Mouse (Mus musculus) retina, postnatal 1 day (tissue): Measurements from ENCODE around the gene Epha4.

Experiments used
- DNase-seq: peaks from one replicate; pipeline ENCODE4 v3.0.0-alpha.2; 2012

Gene Epha4

DNA sequence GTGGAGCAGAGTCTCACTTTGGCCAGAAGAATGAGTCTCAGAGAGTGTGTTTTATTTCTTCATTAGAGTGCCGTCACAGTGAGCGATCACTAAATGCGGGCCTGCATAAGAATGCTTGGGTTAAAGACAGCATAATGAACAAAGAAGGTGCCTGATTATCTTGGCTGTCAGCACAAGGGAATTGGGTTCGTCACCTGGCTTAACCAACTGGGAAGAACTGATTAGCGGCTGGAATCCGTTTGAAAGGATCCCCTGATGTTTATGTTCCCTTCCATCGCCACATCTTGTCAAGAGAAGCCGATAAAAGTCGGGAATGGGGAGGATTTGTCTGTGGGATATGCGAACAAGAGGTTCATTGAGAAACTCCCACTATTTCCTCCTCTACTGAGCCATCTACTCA lies 74.4 kb downstream of the Epha4 start:
- no peak for DNase-seq

DNA sequence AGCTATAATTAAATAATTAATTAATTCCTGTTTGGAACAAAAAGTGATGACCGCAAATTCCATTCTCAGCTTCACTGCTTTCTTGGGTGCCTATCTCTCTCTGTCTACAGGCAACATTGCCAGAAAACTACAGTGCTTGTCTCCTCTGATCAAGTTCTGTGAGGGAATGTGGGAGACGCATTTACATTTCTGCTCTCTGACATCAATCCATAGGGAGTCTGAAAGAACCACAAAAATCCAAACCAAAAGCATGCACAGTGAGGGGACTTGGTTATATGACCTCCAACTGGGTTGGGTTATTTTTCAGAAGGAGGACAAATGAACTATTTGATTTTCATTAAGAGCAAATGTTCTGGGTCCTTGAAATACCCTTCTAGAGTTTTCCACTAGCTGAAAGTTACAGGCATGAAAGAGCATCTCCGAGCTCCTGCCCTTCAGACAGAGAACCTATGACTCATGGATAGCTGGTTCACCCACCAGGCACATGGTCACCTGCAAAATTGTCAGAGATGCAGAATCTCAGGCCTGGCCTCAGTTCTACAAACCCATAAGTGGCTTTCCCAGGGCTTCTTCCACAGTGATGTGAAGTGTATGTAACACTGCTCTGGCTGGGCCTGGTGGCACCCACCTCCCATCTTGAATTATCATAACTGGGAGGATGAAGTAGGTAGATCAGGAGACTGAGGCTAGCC lies 75.4 kb downstream of the Epha4 start:
- DNase-seq = no peak

DNA sequence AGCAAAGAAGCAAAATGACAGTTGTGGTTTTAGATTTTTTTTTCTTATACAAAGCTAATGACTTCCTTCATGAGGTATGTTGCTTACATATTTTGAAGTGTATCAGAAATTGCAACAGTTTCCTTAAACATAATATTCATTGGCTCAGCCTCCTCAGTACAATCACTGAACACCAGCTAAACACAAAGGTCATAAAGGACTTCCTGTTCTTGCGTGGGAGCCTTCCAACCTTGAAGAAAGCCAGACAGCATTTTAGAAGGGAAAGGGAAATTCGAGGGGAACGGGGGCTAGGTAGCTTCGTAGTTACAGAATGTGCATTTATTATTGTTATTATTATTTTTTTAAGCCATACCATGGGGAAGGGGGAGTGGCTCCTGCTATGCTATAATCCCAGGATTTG lies 76.2 kb downstream of the Epha4 start:
- DNase-seq = no peak

DNA sequence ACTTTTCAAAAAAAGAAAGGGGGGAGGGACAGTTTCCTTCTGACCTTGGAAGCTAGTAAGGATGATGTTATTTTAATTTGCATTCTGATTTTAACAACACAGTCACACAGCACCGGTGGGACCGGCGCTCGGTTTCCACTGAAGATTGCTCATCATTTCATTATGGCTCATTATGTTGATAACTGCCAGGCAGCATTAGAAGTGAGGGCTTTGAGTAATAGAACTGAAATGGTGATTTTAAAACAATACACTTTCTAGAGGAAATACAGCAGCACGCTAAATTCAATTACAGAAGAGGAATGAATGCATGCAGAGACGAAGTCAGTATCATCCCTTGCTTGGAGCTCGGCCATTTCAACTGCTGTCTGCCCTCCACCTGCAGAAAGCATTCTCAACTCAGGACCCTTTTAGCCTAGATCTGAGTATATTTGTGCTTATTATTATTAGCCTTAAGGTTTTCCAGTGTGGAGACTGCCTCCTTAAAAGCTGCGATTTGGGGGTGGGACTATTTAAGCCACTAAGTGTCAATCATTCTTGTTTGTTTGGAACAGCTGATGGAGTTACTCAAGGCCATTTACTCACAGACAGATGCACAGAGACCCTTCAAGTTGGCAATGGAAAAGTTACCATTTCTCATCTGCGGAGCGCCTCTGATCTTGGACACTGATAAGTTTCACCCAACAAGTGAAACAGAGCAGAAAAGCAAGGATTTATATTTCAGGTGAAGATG lies 76.8 kb downstream of the Epha4 start:
- peak; percentile 72 for DNase-seq

DNA sequence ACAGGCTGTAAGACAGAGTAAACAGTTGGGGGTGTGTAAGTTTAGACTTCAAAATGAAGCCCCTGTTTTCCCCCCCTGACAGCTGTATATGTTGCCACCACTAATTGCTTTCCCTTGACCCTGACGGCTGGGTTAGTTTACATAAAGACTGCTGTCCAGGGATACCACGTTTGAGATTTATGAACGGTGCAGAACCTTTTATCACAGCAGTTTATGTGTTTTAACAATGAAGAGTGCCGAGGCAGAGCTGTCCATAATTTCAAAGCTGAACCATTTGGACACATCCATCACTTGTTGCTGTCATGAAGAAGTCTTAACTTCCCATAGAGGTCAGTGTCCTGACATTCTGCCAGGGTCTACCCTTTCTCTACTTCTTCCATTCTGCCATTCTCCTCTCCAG lies 79.8 kb downstream of the Epha4 start:
- DNase-seq = no peak

DNA sequence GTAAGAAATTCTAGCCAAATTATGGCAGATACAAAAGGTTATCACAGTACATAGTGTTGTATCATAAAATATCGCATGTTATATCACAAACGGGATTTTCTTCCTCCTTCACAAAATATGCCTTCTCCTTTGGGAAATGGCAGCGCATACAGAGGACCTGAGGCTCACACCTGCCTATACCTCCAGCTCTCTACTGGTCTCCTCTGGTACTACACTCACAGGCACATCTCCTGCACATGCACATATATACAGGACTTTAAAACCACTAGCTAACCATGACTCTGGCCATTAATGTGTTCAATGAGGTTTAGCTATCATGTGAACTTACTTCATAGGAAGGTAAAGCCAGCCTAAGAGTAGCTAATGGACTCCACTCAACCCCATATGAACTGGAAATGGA lies 81.7 kb downstream of the Epha4 start:
- no peak for DNase-seq

DNA sequence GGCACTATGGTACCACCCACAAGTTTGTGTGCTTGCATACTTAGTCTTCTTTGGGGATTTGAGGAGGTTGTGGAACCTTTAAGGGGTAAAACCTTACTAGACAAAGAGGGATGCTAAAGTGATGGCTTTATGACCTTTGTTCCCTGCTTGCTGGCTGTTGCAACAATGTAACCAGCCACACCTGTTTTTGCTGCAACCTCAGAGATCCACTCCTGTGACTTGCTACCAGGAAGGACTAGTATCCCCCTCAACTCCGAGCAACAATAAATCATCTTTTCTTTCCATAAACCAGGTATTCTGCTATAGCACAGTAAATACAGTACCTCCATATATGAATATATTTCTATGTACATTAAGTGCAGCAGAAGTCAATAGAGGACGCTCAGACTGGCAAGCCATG lies 82.4 kb downstream of the Epha4 start:
- DNase-seq = no peak

DNA sequence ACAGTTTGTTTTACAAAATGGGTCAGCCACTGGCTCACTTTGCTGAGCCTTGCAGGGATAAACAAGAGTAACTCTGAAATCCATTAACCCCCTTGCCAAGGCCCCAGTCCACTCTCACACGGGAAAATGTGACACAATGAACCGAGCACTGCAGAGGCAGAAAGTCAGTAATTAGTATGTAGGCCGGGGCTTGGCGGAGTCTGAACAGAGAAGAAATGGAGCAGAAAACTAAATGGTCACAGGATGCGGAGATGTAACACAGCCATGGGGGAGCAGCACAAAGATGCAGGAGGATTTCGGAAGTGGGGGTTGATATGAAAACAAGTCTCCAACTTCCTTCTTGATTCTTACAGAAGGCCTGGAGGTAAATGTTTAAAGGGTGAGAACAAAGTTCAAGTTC lies 85.7 kb downstream of the Epha4 start:
- DNase-seq = peak; percentile 80

DNA sequence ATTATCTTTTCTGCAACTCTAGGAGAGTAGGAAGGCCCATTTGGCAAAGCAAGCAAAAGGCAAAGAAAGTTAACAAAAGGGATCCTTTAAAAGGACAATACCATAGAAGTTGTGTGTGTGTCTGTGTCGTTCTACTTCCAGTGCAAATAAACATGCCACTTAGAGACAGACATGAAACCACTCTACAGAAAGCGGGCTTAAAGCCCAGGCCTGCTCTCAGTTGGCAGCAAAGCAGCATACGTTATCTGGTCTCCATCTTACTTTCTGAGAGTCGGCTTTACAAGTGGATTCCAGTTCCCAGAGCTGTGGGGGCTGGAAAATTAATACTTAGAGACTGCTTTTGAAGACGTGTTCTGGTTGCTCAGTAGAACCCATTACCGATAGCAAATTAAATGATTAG lies 87.9 kb downstream of the Epha4 start:
- DNase-seq = no peak

DNA sequence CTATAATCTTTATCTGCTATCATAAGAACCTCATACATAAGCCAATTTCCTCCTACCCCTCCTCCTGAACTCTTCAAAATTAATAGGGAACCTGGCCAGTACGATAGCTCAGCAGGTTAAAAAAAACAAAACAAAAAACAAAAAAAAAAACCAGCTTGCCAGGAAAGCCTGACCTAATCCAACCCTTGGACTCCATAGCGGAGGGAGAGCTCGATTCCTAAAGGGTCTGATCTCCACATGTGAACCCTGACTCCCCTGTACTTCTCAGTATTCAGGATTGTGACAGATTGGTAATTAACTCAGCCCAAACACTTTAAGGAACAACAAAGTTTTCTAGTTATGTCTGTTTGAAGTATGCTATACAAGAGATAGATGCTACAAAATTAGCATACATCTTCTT lies 89.7 kb downstream of the Epha4 start:
- no peak for DNase-seq

DNA sequence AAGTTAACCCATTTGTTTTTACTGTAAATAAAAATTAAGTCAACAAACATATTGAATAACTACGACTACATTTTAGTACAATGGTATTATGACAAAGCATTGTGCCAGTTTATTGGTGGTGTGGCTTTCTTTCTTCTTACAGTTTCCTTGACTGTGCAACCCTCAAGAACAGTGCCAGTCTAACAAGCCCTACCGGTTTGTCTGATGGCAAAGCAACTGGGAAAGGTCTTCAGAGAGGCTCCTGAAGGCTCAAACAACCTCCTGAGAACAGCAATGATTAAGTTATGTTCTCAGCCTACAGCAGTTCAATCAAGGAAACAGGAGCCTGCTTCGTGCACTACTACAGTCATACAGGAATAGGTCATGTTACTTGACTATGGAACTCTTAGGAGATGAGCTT lies 93.8 kb downstream of the Epha4 start:
- no peak for DNase-seq

DNA sequence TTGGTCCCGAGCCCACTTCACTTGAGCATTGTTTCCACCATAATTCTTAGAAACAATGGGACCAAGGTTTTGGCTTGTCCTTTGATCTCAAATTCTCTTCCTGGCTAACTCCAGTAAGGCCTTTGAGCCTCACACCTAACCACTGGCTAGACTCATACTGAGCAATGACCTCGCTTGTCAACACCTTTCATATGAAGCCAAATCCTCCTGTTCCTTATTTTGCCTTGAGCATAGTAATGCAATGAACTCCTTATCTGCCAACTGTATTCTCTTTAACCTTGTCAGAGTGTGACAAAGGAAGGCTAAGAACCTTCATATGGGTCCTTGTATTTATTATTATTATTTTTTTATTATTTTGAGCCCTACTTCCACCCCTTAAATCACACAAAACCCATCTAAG lies 94.5 kb downstream of the Epha4 start:
- no peak for DNase-seq

DNA sequence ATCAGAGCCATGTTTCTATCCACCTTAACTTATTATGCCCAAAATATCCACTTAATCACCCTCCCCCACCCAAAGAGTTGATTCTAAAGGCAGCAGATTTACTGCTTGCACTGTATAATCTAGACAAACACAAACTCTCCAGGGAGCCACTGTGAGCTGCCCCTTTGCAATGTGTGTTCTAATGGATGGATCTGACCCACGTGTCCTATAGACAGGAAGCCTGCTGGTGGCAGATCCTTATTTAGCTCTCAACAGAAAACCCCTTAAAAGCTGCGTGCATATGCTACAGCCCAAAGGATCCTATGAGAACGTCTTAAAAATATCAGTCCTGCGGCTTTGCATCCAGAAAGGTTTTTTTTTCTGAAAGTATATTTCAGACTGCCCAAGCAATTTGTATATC lies 98.0 kb downstream of the Epha4 start:
- no peak for DNase-seq

DNA sequence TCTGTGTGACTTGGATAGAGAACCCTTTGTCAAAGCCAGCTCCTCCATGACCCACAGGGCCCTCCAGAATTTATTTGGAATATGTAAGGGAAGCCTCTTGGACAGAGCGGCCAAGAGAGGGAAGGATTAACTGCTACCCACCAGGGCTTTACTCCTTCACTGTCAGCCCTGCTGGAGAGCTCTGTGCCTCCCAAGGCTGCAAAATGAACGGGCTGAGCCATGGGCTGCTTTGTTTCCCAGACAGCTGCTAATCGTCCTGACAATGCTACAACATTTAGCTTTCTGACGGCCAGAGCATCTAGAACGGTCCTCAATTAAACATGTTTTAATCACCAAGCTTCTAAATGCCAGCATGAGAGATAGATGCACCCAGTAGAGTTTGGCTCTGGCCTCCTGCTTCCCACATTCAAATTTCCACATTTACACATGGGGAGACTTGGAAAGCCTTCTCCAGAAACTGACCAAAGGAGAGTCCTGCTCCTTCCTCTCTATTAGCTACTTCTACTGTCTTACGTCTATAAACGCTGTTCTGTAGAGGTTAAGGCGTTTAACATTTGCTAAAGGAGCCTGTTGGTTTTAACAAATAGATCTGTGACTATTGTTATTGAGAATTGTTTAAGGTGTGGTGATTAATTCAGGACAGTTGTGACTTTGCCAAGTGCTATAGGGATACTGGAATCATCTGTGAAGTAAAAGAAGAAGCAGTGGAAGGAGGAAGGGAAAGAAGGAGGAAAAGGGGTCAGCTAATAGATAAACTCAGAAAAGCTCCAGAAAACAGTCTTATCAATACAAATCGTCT lies 101.8 kb downstream of the Epha4 start:
- no peak for DNase-seq

DNA sequence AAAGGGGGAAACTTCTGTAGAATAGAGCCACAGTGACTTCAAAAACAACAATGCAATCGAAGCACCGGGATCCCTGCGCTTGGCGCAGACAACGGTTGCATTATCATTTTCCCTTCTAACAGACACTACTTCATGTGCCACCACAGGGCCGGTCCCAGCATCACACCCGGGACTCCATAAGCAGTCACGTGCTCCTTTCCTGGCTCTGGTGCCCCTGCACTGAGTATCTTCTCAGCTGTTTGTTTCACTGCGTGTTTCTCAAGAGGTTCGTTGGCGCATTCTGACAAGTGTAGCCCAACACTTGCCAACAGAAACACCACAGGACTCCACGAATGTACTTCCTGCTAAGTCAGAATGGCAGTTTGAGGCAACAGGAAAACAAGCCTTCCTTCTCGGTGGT lies 102.6 kb downstream of the Epha4 start:
- DNase-seq = no peak

DNA sequence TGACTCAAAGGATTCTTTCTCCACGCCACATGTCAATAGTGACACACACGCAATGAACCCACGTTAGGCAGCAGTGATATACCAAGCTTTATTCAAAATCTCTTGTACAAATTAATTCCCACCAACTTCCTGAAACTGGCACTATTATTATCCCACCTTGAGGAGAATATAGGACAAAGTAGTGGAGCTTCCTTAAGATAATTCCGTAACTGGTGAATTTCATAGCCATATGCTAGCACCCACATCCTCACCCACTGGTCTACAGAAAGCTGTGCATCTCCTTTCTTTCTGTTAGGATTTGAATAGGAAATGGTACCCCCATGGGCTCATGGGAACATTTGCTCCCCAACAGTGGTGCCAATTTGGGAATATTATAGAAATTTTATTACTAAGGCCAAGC lies 103.7 kb downstream of the Epha4 start:
- DNase-seq = no peak

DNA sequence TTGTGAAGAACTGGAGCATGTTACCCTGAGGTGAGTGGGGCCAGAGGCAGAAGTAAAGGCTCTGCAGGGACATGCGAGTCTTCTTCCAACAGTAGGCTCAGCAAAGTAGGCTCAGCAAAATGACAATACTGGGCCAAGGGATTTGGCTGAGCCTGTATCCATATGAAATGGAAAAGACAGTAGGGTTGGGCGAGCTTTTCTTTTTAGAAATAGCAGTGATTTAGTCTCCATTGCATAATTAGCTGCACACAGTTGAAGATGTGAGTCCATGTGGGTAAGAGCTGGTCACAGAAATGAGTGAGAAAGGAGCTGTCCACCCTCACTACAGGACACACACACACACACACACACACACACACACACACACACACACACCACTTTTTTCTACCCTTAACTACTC lies 104.2 kb downstream of the Epha4 start:
- DNase-seq = no peak

DNA sequence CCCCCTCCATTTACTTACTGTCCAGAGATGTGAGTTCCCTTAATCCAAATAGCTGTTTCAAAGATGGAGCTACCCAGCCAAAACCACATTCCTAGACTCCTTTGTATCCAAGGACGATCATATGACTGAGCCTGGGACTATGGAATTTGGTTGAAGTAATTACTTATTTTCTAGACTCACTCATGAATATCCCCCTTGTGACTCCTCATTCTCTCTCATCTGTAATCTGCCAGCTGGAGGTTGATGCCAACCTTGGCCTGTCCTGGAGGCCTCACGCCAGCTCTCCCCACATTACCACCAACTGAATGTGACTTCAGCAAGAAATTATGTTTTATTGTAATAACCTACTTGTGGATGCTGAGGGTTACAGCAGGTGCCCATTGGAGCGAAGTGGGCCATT lies 104.7 kb downstream of the Epha4 start:
- no peak for DNase-seq

DNA sequence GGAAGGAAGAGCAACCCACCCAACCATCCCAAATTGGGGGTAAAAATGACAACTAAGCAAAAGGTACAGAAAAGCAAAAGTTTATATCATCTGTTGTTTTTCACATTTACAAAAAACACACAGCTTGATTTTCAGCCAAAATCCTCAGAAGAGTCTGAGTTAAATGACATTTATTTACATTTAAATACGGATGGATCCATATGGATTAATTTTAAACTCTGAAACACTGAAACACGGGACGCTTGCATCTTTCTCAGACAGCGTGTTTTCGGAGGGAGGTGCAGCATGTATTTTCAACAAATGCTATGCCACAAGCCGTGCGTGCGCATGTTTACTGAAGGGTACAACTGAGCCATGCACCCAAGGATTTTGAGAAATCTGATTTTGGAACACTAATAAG lies 105.4 kb downstream of the Epha4 start:
- no peak for DNase-seq

DNA sequence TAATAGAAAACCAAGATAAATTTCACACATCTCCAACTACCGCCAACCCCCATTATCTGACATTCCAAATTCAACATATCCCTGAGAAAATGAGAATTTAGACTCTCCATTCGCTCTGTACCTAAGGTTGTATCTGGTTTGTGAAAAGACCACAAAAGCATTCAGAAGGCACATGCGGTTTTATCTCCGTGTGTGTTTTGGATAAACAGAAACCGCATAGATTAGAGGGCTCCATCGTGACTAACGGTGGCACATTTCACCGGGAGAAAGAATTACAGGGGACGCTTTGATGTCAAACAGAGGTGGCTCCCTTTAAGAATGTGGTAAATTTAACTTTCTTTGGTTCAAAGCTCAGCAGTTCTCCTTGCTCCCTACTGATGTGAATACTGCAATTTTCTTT lies 107.5 kb downstream of the Epha4 start:
- DNase-seq = no peak

DNA sequence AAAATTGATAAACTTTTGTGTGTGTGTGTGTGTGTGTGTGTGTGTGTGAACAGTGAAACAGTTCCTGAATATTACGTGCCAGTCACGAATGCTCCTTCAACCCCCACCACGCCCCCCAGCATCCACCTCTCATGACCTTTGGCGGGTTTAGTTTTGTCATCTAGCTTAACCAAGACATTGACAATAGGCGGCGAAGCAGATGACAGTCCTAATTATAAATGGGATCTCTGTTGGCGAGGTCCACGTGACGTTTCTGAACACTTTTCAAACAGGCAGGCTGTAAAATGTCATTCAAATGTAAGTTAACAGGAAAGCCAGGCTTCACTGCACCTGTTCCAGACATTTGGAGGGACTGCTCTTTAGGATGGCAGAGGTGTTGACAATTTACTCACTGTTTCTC lies 108.3 kb downstream of the Epha4 start:
- DNase-seq = peak; percentile 61

DNA sequence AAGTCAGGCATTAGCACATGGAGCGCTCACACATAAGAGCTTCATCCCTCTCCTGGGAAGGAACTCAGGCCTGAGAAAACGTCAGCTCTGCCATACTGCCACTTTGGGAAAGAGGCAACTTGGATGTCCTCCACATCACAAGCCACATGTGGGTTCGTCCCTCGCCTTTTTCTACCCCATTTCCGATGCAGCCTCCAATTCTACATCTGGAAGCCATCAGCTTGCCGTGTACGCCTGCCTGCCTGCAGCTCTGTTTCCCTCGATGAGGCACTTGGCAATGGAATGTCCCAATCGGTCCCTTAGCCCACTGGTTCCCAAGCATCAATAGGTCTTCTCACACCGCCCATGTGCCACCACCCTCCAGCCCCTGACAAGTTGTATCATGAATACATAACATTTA lies 110.4 kb downstream of the Epha4 start:
- DNase-seq = no peak

DNA sequence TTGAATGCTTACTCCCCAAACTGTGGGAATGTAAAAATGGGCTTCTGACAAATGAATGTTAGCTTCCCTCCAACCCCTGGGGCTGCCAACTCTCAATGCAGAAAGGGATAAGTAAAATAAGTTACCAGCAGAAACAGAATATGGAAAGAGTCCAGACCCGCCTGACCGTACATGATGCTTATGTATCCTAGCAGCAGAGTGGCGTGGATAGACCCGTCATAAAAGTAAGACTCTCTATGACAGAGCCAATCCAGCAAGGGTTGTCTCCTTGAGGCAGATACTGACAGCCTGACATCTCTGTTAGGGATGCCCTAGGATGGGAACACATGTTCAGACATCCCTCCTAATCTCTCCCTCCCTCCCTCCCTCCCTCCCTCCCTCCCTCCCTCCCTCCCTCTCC lies 111.9 kb downstream of the Epha4 start:
- no peak for DNase-seq

DNA sequence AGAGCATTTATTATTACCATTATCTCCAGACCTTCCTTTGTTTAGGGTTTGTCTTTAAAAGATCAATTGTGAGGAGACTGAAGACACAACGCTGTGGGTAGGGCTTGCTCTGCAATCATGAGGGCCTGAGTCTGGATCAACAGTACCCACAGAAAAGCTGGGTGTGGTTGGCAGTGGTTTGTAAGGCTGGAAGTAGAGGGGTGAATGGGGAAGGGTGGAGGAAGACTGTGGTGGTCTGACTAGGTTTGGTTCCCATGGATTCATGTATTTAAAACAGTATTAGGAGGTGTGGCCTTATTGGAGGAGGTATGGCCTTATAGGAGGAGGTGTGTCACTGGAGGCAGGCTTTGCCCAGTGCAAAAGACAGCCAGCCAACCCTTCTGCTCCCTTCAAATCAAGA lies 113.4 kb downstream of the Epha4 start:
- DNase-seq = no peak
